Mouse (Mus musculus) forebrain, embryonic 11.5 days (tissue): ENCODE results near the gene Dnajb7. TPM values are rescaled to one million over a fixed set of nuclear protein-coding genes. Genes with fewer than 3 reads are reported as not detected.
A peak's percentile ranks its signal among the peaks of the same experiment; 100 is the strongest.

ENCODE experiments used
- ATAC-seq: fragments of 200-750 bp; cut with Nextera tagmentation; replicated peaks from 2 replicates; pipeline ENCODE4 v1.8.0; 2017; ENCODE audit warnings: moderate TSS enrichment; ENCODE audit not compliant: low FRiP score
- DNase-seq: peaks from one replicate; pipeline ENCODE4 v3.0.0-alpha.2; 2017; ENCODE audit warnings: low spot score
- H3K27ac ChIP-seq: fragments of 300-500 bp; sonication (generic); 2 replicates; pipeline ENCODE4 v1.5.1; 2014; ENCODE audit warnings: low read depth, low read length
- H3K27me3 ChIP-seq: fragments of 300-500 bp; sonication (generic); 2 replicates; pipeline ENCODE4 v1.6.1; 2014; ENCODE audit warnings: mild to moderate bottlenecking, low read length, mixed read lengths; ENCODE audit not compliant: control insufficient read depth, insufficient read depth
- H3K36me3 ChIP-seq: fragments of 300-500 bp; sonication (generic); 2 replicates; pipeline ENCODE4 v1.6.1; 2014; ENCODE audit warnings: mild to moderate bottlenecking, low read length, moderate library complexity, mixed read lengths; ENCODE audit not compliant: control insufficient read depth, insufficient read depth
- H3K4me1 ChIP-seq: fragments of 300-500 bp; sonication (generic); replicated peaks from 2 replicates; pipeline ENCODE4 v1.6.1; 2014; ENCODE audit warnings: low read length, mixed read lengths; ENCODE audit not compliant: control insufficient read depth, insufficient read depth
- H3K4me2 ChIP-seq: fragments of 300-500 bp; sonication (generic); 2 replicates; pipeline ENCODE4 v1.6.1; 2014; ENCODE audit warnings: low read depth, mild to moderate bottlenecking, low read length, moderate library complexity, mixed read lengths; ENCODE audit not compliant: severe bottlenecking
- H3K4me3 ChIP-seq: fragments of 300-500 bp; sonication (generic); 2 replicates; pipeline ENCODE4 v1.5.1; 2014; ENCODE audit warnings: low read depth, low read length
- H3K9ac ChIP-seq: fragments of 300-500 bp; sonication (generic); 2 replicates; pipeline ENCODE4 v1.6.1; 2014; ENCODE audit warnings: low read length
- H3K9me3 ChIP-seq: fragments of 300-500 bp; sonication (generic); 2 replicates; pipeline ENCODE4 v1.6.1; 2016; ENCODE audit warnings: low read length, mixed read lengths; ENCODE audit not compliant: control insufficient read depth
- WGBS: fragments of 180-500 bp; shearing (Covaris S2); extraction: QIAGEN DNeasy Blood & Tissue Kit; methylation state at CpG from one replicate; pipeline ENCODE4 v1.1.7; 2014; 5-methylcytosine and 5-hydroxymethylcytosine counted together
- polyA plus RNA-seq: library from polyadenylated mRNA; unstranded; fragments of >200 nt; fragmentation: Nextera tagmentation; extraction: Ambion mirVana; gene quantifications from 2 replicates; pipeline ENCODE4 v1.2.1, GENCODE M21; 2014

Dnajb7 gene
- polyA plus RNA-seq, 1 experiment from 2014 or later: 3.4 TPM

DNA sequence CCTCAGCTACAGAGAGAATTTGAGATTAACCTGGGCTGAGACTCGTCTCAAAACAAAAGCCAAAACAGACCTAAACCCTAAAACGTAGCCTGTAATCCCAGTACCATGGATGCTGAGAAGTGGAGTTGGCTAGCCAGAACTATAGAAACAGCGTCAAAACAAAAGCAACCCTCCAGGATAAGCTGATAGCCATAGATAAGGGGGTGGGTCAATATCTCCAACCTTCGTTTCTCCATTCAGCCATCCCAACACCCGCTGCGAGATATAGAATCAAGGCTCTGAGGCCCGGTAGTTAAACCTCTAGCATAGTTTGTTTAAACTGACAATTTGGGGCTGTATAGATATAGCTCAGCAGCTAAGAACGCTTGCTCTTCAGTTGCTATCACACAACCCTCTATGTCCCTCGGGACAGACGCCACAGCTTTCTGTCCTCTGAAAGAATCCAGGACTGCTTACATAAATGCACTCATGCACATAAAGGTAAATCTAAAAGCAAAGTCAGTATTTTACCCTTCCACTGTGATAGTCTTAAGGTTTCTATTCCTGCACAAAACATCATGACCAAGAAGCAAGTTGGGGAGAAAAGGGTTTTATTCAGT is 46.6 kb downstream of the Dnajb7 start:
- H3K9ac ChIP-seq: no peak overlapping the region
- ATAC-seq (no peak), DNase-seq (no peak)
- H3K9me3 ChIP-seq: no peaks in the 10 kb centered on the region
- WGBS: 43% methylated on average over 10 of the region's 10 CpGs
- H3K27me3 ChIP-seq: no peaks in the 10 kb centered on the region
- H3K36me3 ChIP-seq: no peaks in the 10 kb centered on the region; the same call in 1 of the 2 replicates
- peaks cover 3% of the 10 kb centered on the region; the same call in 1 of the 2 replicates for H3K4me1 ChIP-seq
- 0 out of 2 replicates have a peak overlapping the region, but pooled peaks have one; percentile 66 for H3K4me2 ChIP-seq
- H3K4me3 ChIP-seq: no peak overlapping the region
- H3K27ac ChIP-seq: 0 out of 2 replicates have a peak overlapping the region, but pooled peaks have one; percentile 53

- H3K4me2 ChIP-seq: peak overlapping the region; percentile 66
- peak overlapping the region; percentile 50 for H3K4me3 ChIP-seq
- 43% methylated on average over 6 of the region's 6 CpGs for WGBS
- H3K27me3 ChIP-seq: no peaks in the 10 kb centered on the region
- peak overlapping the region; percentile 60; the same call in 1 of the 2 replicates for H3K9ac ChIP-seq
- H3K36me3 ChIP-seq: no peaks in the 10 kb centered on the region; the same call in 1 of the 2 replicates
- H3K4me1 ChIP-seq: peaks cover 3% of the 10 kb centered on the region; the same call in 1 of the 2 replicates
- H3K27ac ChIP-seq: 0 out of 2 replicates have a peak overlapping the region, but pooled peaks have one; percentile 53
- H3K9me3 ChIP-seq: no peaks in the 10 kb centered on the region
- DNase-seq (no peak), ATAC-seq (peak; percentile 25; the same call in 1 of the 2 replicates)
Observed at GRCm38 (mm10) chr15:81361022-81361404, 47.1 kb downstream of the Dnajb7 start.

DNA sequence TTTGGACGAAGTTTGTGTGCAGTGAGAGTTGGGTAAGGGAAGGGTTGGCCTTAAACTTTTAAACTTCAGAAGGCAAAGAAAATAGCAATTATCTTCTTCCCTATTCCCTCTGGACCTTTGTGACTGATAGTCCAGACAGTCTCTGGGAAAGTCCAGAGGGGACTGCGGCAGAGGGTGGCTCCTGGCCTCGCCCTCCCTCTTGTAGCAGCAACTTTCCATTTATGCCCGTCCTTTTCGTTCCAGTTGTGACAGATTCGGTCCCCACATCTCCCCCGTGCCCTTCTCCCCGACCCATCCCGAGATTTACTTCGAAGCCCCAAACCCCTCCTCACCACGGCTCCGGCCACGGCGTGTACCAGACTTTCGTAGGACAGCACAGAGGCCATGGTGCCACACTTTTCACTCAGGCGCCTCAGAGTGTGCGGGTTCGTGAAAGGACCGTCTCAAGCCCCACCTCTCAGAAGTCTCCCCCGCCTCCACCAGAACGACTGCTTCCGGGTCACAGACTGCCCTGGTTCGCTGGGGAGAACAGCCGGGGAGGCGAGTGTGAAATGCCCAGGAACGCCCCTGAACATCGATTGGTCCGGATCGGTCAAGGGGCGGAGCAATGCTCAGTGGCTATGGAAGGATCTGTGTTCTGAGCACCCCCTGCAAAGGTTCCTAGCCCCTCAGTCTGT is 47.6 kb downstream of the Dnajb7 start, which contains the start of gene Slc25a17:
Gene Slc25a17, minus strand, starts transcription at position 468 of the 677 bp plus-strand sequence.
- WGBS: under 1% methylated on average over 30 of the region's 30 CpGs
- Histone ChIP-seq H3K27ac (peak within 1 kb of the TSS; percentile 53; the same call in 1 of the 2 replicates), H3K9me3 (no peaks in the 10 kb centered on the region), H3K9ac (peak within 1 kb of the TSS; percentile 60), H3K27me3 (no peaks in the 10 kb centered on the region), H3K4me1 (peaks cover 3% of the 10 kb centered on the region; the same call in 1 of the 2 replicates), H3K4me3 (peak within 1 kb of the TSS; percentile 50), H3K36me3 (no peaks in the 10 kb centered on the region; the same call in 1 of the 2 replicates), H3K4me2 (peak within 1 kb of the TSS; percentile 66)
- DNase-seq (peak; percentile 96), ATAC-seq (peak; percentile 98)

DNA sequence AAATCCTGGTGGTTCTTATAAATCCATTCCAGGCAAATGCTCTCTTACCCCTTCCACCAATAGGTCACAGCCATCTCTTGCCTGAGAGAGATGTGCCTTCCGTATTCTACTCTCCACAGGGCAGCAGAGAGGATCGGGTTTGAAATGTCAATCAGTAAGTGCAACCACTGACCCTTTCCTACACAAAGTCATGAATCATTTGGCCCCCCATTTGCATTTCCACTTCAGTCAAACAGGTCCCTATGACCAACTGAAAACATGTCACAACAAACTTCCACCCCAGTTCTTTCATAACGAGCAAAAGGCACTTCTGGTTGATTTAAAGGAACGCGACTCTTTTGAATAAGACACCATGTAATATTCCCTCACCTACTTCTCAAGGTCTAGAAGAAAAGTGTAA is 48.7 kb downstream of the Dnajb7 start:
- Histone ChIP-seq H3K4me3 (no peak overlapping the region), H3K36me3 (no peaks in the 10 kb centered on the region), H3K27ac (no peak overlapping the region), H3K27me3 (no peaks in the 10 kb centered on the region), H3K9ac (no peak overlapping the region), H3K4me1 (peaks cover 3% of the 10 kb centered on the region; the same call in 1 of the 2 replicates), H3K9me3 (no peaks in the 10 kb centered on the region), H3K4me2 (no peak overlapping the region)
- 88% methylated on average over 5 of the region's 5 CpGs for WGBS
- DNase-seq (no peak), ATAC-seq (no peak)

DNA sequence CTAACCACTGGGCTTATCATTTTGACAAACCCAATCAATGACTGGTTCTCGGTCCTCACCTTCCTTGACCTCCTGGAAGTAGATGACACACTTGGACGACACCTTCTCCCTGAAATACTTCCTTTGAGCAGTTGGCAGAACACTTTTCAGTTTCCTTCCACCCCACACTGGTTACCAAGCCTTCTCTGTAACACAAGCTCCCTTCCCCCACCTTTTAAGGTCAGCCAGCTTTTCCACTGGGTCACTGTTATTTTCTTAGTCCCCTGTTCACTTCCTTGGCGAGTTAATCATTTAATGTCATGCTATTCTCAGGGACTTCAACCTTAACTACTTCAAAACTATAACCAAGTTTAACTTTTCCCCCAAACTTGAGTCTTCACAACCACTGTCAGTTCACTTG is 49.2 kb downstream of the Dnajb7 start:
- 90% methylated on average over 3 of the region's 3 CpGs for WGBS
- H3K4me2 ChIP-seq: no peak overlapping the region
- no peaks in the 10 kb centered on the region for H3K27me3 ChIP-seq
- ATAC-seq (no peak), DNase-seq (no peak)
- no peak overlapping the region for H3K4me3 ChIP-seq
- no peak overlapping the region for H3K9ac ChIP-seq
- H3K27ac ChIP-seq: no peak overlapping the region
- H3K4me1 ChIP-seq: peaks cover 3% of the 10 kb centered on the region; the same call in 1 of the 2 replicates
- H3K9me3 ChIP-seq: no peaks in the 10 kb centered on the region
- H3K36me3 ChIP-seq: no peaks in the 10 kb centered on the region

GRCm38 (mm10) chr15:81356946-81357345 is 51.2 kb downstream of the Dnajb7 start:
- no peak overlapping the region for H3K4me3 ChIP-seq
- no peak for DNase-seq
- no peaks in the 10 kb centered on the region for H3K27me3 ChIP-seq
- WGBS: 44% methylated on average over 5 of the region's 5 CpGs
- H3K9me3 ChIP-seq: no peaks in the 10 kb centered on the region
- no peak overlapping the region for H3K4me2 ChIP-seq
- H3K9ac ChIP-seq: no peak overlapping the region
- H3K27ac ChIP-seq: no peak overlapping the region
- peaks cover 3% of the 10 kb centered on the region; the same call in 1 of the 2 replicates for H3K4me1 ChIP-seq
- no peak for ATAC-seq
- H3K36me3 ChIP-seq: no peaks in the 10 kb centered on the region

Other genes starting within 250 kb of the Dnajb7 start
- gene Mrtfa, start 217.5 kb downstream of the Dnajb7 start, polyA plus RNA-seq: 29.7 and 30.5 TPM in 2 replicates
- 0.49 TPM in 1 of 2 replicates, not detected in the other for gene Mchr1, start 172.8 kb downstream of the Dnajb7 start, polyA plus RNA-seq
- 105 TPM in 2 replicates for gene Slc25a17, start 47.5 kb downstream of the Dnajb7 start, polyA plus RNA-seq
- gene St13, start 8.2 kb downstream of the Dnajb7 start, polyA plus RNA-seq: 193 and 194 TPM in 2 replicates
- gene Xpnpep3, start 8.2 kb downstream of the Dnajb7 start, polyA plus RNA-seq: 10.2 and 10.3 TPM in 2 replicates
- gene Rbx1, start 58.0 kb upstream of the Dnajb7 start, polyA plus RNA-seq: 510 and 536 TPM in 2 replicates
- gene Ep300, start 177.1 kb upstream of the Dnajb7 start, polyA plus RNA-seq: 31.1 and 33.8 TPM in 2 replicates